Mouse (Mus musculus): Measurements from ENCODE around the gene Osmr.

The Osmr gene

GRCm38 (mm10) chr15:6874601-6875019 lies at the start of gene Osmr:
Gene Osmr, minus strand, starts transcription at chr15:6874969.
- DNase-seq (ENCODE audit: low spot score in 2 of 2) = no peak

GRCm38 (mm10) chr15:6919406-6919805 lies 44.6 kb upstream of the Osmr start:
- DNase-seq (ENCODE audit: low spot score in 2 of 2) = no peak

DNA sequence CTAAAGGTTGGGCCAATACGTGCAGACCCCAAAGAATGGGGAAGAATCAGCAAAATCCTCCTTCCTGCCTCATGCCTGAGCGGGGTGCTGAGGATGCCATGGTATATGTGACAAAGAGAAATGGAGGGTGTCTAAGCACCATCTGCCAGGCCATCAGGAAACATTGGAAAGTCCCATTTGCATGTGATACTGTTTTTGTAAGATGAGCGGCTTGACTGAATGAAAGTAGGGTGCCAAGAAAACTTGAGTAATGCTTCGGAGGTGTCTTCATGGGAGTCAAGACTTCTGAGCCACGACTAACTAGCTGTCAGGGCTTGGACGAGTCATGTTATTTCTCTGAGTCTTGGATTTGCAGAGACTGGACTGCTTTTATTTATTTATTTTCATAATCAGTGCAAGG lies 39.4 kb upstream of the Osmr start:
- no peak for DNase-seq (ENCODE audit: low spot score in 2 of 2)

DNA sequence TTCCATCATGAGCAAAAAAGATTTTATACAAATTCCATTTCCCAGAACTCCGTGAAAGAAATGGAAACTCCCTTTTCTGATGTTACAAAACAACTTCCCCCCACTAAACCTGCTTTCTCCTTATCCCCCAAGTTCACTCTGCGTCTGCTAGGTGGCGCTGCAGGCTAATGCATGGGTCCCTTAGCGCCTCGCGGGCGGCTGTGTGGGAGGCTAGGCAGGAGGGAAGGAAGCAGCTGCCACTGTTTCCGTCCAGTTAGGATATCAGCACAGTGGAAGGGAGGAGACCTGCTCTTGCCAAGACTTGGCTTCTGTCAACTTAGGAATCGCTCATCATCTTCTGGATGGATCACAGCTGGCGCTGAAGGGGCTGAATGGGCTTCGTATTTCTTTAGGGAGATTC lies 34.9 kb upstream of the Osmr start:
- peak; percentile 46 to 92 for DNase-seq (ENCODE audit: low spot score in 2 of 2)

GRCm38 (mm10) chr15:6909084-6909483 lies 34.3 kb upstream of the Osmr start:
- DNase-seq (ENCODE audit: low spot score in 2 of 2) = no peak

DNA sequence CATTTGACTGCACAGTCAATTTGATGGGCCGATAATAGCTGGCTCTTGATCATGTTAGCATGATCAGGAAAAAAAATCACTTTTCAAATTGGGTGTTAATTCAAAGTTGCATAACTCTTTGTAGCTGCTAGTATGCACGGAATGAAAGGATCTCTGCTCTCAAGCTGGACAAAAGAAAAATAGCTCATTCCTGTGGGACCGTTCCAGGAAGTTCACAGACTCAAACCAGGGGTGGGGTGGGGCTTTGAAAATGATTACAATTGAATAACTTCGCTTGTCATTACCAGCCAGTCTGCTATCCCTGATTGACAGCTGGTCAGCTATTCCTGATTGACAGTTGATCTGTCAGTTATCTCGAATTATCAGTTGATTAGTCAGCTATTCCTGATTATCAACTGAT lies 33.8 kb upstream of the Osmr start:
- no peak for DNase-seq (ENCODE audit: low spot score in 2 of 2)

- no peak for DNase-seq (ENCODE audit: low spot score in 2 of 2)
Observed at GRCm38 (mm10) chr15:6906260-6907047, 31.7 kb upstream of the Osmr start.

DNA sequence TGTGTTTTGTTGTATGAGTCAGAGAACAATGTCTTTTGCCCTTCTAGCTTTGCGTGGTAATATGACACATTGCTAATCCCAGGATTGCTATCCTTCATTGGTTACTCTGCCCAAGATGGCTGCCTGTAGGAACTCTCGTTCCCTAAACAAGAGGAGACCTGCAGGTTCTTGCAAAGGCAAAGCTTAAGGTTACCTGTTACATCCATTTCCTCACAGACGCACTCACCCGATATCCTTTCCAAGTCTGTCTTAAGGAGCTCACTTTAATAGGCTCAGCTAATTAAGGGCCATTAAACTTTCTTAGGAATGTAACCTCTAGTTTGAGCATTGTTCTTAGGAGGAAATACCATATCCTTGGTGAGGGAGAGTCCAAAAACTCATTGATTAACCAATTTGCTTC lies 31.0 kb upstream of the Osmr start:
- DNase-seq (ENCODE audit: low spot score in 2 of 2) = no peak

GRCm38 (mm10) chr15:6903286-6903975 lies 28.7 kb upstream of the Osmr start:
- no peak for DNase-seq (ENCODE audit: low spot score in 2 of 2)

DNA sequence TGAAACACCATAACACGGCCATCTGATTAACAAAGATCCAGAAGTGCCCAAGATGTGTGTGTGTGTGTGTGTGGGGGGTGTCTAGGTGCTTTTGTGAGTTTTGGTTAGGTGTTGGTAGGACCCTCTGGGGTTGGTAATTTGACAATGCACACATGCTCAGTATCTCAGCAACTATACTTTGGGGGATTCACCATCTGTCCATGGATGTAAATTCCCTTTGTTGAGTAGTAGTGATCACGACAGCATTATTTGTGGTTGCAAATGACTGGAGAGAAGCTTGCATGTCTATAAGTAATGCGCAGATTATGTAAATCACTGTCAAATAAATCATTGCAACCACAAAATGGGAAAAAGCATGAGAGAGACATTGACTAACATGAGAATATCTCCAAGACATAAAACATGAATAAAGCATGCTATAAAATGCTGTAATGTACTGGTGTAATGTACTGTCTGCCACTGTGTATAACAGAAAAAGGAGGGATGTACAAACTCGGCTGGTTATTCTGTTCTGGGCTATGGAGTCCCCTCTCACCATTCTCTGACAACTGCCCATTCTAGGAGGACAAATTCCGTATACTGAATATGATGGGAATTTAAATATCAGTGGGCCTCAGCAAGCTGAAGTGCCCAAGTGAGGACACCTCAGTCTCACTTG lies 27.3 kb upstream of the Osmr start:
- no peak for DNase-seq (ENCODE audit: low spot score in 2 of 2)

GRCm38 (mm10) chr15:6901236-6901635 lies 26.5 kb upstream of the Osmr start:
- no peak for DNase-seq (ENCODE audit: low spot score in 2 of 2)

GRCm38 (mm10) chr15:6884260-6884659 lies 9.5 kb upstream of the Osmr start:
- no peak for DNase-seq (ENCODE audit: low spot score in 2 of 2)

DNA sequence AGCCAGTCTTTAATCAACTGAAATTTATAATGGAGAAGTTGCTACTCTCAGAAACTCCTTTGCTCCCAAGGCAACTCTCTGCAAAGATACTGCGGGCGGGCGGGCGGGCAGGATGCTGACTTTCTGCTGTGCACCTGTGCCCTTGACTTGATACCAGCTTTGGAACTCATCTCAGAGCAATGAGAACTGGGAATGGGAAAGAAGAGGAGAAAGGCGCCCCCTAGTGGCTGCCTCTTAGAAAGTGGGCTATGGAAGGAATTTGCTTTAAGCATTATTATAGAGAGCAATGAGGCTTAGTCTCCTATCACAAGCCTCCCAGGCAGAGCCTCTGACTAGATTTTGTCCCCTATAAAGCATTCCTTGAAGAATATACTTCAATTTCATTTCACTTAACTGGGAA lies 9.0 kb upstream of the Osmr start:
- DNase-seq (ENCODE audit: low spot score in 2 of 2) = peak in 1 of 2 experiments; percentile 58

GRCm38 (mm10) chr15:6883091-6883490 lies 8.3 kb upstream of the Osmr start:
- no peak for DNase-seq (ENCODE audit: low spot score in 2 of 2)

DNA sequence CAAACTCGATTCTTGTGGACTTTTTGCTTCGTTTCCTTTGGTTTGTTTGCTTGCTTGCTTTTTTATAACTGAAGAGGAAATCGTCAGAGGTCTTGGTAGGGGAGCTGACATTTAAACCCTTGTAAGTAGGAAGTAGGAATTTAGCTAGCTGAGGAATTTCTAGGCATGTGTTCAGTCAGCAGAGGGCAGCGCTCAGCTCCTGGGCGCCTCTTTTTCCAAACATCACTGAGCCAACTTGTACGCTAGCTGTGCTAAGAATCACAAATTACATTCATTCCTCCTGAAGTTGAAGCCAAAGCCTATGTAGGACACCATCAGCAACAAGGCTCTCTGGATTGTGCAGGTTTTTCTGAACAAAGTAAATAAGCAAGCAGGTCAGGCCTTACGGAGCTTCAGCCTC lies 7.4 kb upstream of the Osmr start:
- peak in 1 of 2 experiments; percentile 48 for DNase-seq (ENCODE audit: low spot score in 2 of 2)

- DNase-seq (ENCODE audit: low spot score in 2 of 2) = no peak
Observed at GRCm38 (mm10) chr15:6881211-6881610, 6.4 kb upstream of the Osmr start.

DNA sequence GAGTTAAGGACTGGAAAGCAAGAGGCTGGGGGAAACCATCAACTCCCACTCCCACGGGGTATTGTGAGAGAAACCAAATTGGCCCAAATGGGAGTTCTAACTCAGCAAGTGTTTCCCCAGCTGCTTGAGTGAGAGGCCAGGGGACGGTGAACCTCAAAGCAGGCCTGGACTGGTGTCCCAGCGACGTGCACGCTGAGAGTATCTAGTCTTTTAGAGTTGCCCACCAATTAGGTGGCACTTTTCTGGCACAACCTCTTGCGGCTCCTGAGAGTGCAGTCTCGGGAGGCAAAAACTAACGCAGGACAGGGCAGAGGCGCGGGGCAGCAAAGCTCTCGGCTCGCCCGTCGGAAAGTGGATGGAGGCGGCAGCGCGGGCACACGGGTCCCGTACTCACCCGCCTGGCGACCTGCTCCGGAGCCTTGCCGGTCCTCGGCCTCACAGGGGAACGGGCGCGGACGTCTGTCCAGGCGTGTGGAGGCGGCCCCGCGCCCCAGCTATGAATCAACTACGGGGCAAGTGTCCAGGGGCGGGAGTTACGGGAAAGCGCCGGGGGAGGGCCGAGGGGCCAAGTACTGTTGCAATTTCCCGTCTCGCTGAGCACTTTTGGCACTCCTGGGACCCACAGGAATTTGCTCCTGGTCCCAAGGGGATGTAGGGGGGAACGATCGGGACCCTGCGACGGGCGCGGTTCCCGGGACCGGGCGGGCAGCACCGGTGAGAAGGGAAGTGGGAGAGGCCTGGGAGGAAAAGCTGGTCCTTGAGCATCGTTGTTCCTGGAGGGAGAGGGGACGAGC lies 765 bp downstream of the Osmr start:
- no peak for DNase-seq (ENCODE audit: low spot score in 2 of 2)

- DNase-seq (ENCODE audit: low spot score in 2 of 2) = no peak
Observed at GRCm38 (mm10) chr15:6873154-6873806, 1.5 kb downstream of the Osmr start.

DNA sequence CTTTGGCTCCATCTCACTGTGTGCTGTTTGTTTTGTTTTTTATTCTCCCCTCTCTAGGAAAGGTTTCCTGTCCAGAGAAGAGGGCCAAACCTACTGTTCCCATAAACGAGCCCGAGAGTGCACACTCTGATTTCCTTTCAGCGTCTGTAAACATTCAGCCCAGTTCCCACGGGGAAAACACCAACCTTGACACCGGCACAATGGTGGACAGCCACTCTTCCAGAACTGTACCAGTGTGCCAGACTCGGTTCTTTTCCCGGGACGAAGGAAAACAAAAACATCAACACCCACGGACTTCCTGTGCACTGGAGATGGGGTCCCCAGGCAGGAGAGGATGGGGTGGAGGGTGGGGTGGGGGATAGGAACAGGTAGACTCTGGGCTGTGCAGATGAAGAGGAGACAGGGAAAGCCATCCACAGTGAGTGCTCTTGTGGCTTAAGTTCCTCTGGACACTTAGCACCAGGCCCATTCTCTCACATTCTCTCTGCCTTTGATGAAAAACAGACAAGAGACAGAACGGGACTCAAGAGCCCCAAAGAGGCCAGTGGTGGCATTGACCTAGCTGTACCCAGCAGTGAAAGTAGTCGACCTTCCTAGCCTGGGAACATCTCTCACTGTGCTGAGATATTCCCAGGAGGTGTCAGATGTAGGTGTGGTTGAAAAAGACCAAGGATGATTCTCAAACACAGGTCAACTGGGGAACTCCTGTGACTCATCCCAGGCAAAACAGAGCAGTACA lies 3.0 kb downstream of the Osmr start:
- DNase-seq (ENCODE audit: low spot score in 2 of 2) = no peak

- no peak for DNase-seq (ENCODE audit: low spot score in 2 of 2)
Observed at GRCm38 (mm10) chr15:6866888-6867287, 7.9 kb downstream of the Osmr start.

DNA sequence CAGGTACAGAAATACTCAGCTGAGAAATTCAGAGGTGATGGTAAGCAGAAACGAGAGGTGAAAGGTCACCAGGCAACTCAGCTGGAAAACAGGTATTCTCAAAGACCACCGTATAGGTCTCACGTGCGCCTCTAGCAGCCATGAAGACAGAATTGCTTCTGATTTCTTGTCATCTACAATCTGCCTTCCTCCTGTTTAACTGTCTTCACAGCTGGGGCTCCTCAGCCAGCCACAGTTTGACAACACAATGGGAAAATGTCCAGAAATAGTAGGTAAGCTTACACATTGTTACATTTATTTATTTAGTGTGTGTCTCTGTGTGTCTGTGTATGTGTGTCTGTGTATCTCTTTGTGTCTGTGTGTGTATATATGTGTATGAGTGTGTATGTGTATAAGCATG lies 12.6 kb downstream of the Osmr start:
- DNase-seq (ENCODE audit: low spot score in 2 of 2) = no peak
